Mouse (Mus musculus): ENCODE results near the gene Exoc8.

The Exoc8 gene

GRCm38 (mm10) chr8:124905482-124905881 is 8.0 kb upstream of the Exoc8 start:
- no peak for DNase-seq

DNA sequence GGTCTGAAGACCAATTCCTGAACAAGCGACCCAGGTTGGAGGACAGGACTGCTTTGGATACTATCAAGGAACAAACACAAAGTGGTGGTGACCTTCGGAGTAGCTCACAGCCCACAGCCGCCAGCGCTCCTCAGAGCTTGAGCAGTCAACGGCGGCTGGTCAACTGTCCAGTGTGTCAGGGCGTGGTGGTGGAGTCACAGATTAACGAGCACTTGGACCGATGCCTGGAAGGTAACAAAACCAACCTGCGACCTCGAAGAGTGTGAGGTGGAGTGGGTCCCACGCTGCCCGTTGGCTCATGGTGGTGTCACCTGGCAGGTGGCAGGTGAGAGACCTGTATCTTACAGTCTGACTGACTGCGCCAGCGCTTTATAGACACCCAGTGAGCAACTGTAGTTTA is 5.7 kb upstream of the Exoc8 start:
- no peak for DNase-seq

DNA sequence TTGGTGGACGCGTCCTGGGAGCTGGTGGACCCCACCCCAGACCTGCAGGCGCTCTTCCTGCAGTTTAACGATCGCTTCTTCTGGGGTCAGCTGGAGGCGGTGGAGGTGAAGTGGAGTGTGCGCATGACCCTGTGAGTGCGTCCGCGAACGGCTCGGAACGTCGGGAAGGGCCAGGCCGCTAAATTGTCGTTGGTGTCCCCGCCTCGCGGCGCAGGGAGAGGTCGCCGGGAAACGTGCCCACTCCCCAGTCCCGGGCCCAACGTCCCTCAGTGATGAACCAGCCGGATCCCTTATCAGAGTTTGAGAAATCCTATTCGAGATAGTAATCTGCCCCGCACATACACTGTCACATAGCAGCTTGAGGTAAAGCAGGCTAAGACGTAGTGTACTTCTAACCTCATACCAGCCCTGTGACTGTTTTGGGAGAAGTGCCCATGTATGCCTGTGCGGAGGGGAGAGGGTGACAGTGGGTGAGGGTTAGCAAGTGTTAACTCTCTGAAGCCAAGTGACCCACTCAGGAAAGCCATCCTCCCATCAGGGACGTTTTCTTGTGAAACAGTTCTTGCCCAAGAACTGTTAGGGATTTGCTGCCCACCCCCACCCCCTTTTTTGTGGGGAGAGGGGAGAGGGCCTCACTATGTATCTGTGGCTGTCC is 873 bp upstream of the Exoc8 start:
- DNase-seq, result peak in 1 of 2 experiments; percentile 38

DNA sequence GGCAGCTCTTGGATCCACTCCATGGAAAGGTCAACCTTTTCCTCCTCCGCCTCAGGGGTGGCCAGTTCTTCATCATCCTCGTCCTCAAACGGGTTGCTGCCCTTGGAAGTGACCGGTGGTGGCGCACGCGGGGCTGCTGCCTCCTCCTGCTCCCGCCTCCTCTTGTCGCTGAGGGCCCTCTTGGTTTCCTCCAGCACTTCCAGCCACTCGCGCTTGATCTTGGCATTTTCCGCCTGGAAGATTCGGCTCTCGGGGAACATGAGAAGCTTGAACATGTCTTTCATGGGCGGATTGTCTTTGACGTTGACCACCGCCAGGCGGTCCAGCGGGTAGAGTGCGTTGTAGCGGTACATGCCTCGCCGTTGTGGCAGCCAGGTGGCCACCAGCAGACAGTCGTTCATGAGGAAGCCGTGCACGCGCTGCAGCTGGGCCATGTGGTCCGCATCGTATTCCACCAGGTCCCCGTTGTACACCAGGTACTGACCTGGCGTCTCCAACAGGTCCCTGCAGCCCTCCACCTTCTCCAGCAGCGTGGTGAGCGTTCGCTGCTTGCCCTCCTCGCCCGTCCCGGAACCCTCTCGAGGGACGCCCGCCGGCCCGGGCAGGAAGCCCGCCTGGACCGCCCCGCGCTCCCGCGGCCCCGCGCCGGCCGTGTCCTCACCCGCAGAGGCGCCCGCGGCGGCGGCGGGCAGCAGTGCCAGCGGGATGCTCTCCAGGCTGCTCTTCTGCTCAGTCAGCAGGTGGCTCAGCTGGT is 696 bp downstream of the Exoc8 start:
- peak; percentile 82 to 88 for DNase-seq

DNA sequence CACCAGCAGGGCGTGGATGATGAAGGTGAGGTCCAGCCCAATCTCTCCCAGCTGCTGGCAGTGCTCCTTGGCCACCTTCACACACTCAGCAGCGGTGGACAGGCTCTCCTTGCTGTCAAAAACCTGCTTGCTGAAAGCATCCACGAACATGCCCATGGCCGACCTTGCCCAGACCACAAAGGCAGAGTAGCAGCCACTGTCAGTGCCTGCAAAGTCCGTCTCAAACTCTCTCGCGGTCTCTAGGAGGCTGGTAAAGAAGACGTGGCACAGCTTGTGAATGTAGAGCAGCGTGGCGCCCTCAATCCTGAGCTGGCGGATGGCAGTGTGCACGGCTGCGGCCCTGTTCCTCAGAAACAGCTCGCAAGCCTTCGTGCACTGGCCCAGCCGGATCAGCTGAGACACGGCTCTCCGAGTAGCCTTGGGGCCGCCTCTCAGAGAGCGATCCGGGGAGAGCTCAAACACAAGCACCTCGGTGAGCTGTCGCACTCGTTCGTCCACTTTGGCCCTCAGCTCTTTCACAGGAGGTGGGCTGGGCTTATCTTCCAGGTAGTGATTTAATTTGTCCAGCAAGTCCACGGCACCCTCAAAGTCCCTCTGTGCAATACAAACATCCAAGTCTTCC is 1.4 kb downstream of the Exoc8 start:
- peak in 1 of 2 experiments; percentile 38 for DNase-seq

- DNase-seq, result no peak
Observed at GRCm38 (mm10) chr8:124892596-124892995, 4.9 kb downstream of the Exoc8 start.

DNA sequence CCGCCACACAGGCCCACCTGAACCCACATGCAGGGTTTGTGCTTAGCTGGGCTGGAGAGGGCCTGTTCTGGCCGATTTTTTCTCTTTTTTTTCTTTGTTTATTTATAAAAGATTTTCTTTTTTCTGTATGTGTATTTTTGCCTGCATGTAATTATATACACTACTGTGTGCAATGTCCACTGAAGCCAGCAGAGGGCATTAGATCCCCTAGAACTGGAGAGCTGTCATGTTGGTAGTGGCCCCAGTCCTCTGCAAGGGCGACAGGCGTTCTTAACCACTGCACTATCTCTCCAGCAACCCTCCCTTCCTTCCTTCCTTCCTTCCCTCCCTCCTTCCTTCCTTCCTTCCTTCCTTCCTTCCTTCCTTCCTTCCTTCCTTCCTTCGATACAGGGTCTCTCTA is 9.1 kb downstream of the Exoc8 start:
- DNase-seq, result no peak

DNA sequence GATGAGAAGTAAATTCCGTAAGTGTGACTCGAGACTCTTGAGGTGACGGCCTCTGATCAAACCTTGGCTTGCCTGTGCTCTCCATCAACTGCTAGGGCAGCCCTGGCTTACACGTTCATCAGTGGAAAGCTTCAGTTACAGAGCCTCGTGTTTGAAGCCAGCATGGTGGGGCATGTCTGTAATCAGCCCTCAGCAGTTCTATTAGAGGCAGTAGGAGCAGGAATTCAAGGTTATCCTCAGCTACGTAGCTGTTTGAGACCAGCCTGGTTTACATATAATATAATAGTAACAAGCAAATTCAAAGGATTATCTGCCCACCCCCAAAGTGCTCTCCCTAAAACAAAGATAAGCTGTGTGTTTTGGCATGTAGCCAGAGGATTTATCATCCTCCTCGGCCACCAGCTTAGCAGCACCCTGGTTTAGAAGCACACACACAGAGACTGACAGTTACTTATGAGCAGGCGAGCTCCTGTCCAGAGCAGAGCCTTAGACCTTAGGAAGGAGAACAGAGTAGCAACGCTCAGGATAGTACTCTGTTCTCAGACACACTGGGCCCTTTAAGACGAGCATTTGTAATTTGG is 18.5 kb downstream of the Exoc8 start:
- DNase-seq, result no peak

DNA sequence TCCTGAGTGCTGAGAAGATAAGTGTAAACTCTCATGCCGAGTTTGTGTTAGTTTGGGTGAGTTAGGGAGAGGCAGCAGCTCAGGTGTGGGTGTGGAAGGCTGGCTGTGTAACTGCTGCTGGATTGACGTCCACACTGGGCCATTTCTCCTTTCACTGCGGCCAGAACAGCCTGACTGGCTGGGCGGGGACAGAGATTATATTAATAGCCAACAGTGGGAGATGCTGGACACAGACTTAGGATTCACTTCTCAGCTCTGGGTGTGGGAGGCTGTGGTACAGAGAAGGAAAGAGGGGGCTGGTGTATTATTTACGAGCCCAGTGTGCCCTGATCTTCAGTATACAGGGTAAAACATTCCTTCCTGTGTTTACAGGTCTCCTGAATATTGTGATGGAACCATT is 19.4 kb downstream of the Exoc8 start:
- no peak for DNase-seq

GRCm38 (mm10) chr8:124872690-124873089 is 24.8 kb downstream of the Exoc8 start:
- DNase-seq, result no peak

- DNase-seq, result no peak
Observed at GRCm38 (mm10) chr8:124872081-124872480, 25.4 kb downstream of the Exoc8 start.

DNA sequence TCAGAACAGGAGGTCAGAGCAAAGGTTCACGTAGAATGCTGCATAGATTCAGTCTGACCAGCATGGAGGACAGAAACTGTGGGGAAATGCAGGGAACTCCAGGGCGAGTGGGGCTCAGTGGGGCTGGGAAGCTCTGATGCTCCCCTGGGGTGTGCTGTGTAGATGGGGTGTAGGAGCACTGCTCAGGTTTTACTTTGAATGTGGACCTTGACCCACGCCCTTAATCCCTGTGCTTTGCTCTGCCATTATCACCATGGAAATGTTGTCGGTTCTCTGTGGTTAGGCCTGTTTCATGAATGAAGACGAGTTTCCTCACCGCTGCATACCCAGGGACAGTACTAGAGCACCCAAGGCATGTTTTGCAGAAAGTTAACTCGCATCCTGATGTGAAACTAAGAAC is 26.0 kb downstream of the Exoc8 start:
- no peak for DNase-seq

- DNase-seq, result no peak
Observed at GRCm38 (mm10) chr8:124869708-124870107, 27.8 kb downstream of the Exoc8 start.

GRCm38 (mm10) chr8:124867126-124867525 is 30.4 kb downstream of the Exoc8 start:
- DNase-seq, result no peak

DNA sequence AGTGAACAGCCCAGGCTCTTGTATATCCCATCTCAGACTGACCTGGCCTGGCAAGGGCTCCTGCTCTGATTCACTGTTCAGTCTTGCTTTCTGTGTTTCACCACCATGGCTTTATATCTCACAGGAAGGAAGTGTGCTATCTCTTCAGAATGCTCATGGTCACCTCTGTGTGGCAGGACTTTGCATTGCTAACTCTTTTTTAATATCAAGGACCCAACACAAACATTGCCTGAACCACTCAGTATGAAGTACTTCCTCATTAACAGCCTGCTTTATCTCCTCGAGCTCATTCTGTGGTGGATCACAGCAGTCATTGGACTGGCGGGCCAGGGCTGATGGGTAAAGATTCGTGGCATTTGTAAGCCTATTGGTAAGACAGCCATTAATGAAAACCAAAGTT is 30.8 kb downstream of the Exoc8 start:
- no peak for DNase-seq

- DNase-seq, result no peak
Observed at GRCm38 (mm10) chr8:124863729-124864128, 33.8 kb downstream of the Exoc8 start.

DNA sequence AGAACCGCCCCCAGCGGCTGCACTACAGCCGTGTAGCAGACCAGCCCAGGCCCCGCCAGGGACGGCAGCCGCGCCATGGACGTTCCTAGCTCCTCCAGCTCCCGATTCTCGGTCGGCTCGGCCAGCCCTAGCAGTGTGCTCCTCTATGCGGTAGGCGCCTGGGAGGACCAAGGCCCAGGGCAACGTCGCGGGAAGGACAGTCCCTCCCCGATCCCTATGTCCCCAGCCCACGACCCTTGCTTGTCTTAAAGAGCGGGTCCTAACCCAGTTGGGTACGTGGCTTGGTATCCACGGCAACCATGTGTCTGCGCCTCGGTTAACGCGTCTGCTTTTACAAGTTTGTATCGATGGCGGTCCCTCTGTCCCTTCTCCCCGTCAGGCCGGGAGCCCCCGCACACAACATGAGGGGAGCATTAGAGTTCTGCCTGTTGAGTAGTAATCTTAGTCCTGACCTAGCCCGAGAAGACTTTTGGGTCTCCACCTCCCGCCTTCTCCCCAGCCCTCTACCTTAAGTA is 34.3 kb downstream of the Exoc8 start:
- no peak for DNase-seq

DNA sequence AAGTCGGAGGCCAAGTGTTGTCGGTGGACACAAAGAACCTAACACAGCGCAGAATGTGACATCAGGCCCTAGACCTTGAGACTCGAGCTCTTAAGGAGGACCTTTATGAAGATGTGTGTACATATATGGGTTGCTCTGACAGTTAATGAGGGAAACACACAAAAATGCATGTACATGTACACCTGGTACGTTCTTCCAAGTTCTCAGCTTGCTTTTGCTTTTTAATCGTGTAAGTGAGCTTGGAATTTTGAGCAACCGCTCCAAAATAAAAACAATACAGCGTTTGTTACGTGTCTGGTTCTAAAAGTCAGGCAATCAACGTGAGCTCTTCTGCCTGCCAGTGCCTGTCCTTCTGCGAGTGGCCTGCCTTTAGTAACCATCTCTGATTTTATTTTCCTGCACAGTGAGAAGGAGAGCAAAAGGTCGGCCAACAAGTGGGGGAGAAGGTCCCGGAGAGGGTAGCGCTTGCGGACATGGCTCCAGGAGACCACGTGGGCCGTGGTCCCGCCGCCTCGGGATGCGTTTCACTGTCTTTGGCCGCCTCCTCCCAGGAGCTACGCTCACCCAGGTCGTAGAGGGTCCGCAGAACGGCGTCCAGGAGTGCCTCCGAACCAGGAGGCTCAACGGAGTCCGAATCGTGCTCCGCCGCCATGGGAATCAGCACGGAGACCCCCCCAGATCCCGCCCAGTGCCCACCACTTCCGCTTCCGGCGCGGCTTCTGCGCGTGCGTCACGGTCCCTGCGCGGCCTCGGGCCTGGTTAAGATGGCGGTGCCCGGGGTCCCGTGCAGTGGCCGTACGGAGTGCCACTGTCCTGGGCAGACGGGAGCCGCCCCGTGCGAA is 35.0 kb downstream of the Exoc8 start, which contains the start of the genes Gnpat and 2810004N23Rik:
Gene Gnpat (plus strand): TSS at position 713 of the 842 bp plus-strand sequence.
Gene 2810004N23Rik (minus strand): TSS at position 800 of the 842 bp plus-strand sequence.
- DNase-seq, result peak; percentile 96

DNA sequence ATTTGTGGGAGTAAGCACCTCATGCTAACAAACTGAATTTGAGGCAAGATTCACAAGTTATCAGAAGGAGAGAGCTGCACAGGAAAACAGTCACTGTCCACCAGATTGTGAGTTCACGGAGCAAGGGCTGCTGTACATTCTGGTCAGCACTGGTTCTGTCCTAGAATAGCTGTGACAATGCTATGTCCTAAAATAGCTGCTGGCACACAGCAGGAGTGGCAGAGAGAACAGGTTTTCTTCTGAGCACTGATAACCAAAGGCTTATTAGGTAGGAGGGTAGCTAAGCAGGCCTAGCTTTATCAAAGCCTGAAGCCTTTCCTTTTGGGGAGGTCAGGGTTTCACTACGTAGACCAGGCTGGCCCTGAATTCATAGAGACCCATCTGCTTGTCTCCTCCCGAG is 37.3 kb downstream of the Exoc8 start:
- DNase-seq, result peak; percentile 52 to 53

DNA sequence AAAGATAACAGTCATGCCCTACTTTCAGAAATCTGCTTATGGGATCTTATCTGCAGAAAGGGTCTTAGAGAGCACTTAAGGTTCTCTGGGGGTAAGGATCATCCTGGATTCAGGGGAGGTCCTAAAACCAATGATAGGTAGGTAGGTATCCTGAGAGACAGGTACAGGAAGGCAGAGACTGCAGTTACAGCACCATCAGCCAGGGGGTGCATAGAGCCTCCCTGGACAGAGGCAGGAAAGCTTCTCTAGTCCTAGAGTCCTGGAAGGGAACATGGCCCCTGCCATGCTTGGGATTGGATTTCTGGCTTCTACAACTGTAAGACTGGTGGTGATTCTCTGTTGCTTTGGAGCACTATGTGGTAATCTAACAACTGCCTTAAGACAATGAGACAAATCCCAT is 38.0 kb downstream of the Exoc8 start:
- DNase-seq, result peak; percentile 32 to 61

- no peak for DNase-seq
Observed at GRCm38 (mm10) chr8:124853511-124853910, 44.0 kb downstream of the Exoc8 start.

- no peak for DNase-seq
Observed at GRCm38 (mm10) chr8:124845573-124845972, 51.9 kb downstream of the Exoc8 start.
